Mouse (Mus musculus) hindbrain, embryonic 13.5 days (tissue): ENCODE results near the gene Mmp20. TPM values are rescaled to one million over a fixed set of nuclear protein-coding genes. Genes with fewer than 3 reads are reported as not detected.

Experiments used
- ATAC-seq: fragments of 200-750 bp; cut with Nextera tagmentation; 2 replicates; pipeline ENCODE4 v1.8.0; 2017; ENCODE audit warnings: moderate TSS enrichment; ENCODE audit not compliant: low FRiP score
- H3K27ac ChIP-seq: fragments of 300-500 bp; sonication (generic); 2 replicates; pipeline ENCODE4 v1.5.1; 2015; ENCODE audit warnings: inconsistent platforms, mild to moderate bottlenecking, moderate library complexity
- H3K27me3 ChIP-seq: fragments of 300-500 bp; sonication (generic); 2 replicates; pipeline ENCODE4 v1.6.1; 2015; ENCODE audit warnings: mild to moderate bottlenecking, inconsistent platforms
- H3K36me3 ChIP-seq: fragments of 300-500 bp; sonication (generic); 2 replicates; pipeline ENCODE4 v1.6.1; 2015; ENCODE audit warnings: mild to moderate bottlenecking, inconsistent platforms
- H3K4me1 ChIP-seq: fragments of 300-500 bp; sonication (generic); replicated peaks from 2 replicates; pipeline ENCODE4 v1.6.1; 2015; ENCODE audit warnings: inconsistent platforms
- H3K4me2 ChIP-seq: fragments of 300-500 bp; sonication (generic); 2 replicates; pipeline ENCODE4 v1.6.1; 2015; ENCODE audit warnings: inconsistent platforms, mild to moderate bottlenecking, moderate library complexity
- H3K4me3 ChIP-seq: fragments of 300-500 bp; sonication (generic); 2 replicates; pipeline ENCODE4 v1.5.1; 2015; ENCODE audit warnings: mild to moderate bottlenecking, inconsistent platforms
- H3K9ac ChIP-seq: fragments of 300-500 bp; sonication (generic); 2 replicates; pipeline ENCODE4 v1.6.1; 2015; ENCODE audit warnings: mild to moderate bottlenecking, inconsistent platforms
- H3K9me3 ChIP-seq: fragments of 300-500 bp; sonication (generic); 2 replicates; pipeline ENCODE4 v1.6.1; 2016; ENCODE audit warnings: inconsistent platforms
- WGBS: fragments of 180-500 bp; shearing (Covaris S2); methylation state at CpG from one replicate; pipeline ENCODE4 v1.1.7; 2015; 5-methylcytosine and 5-hydroxymethylcytosine counted together
- polyA plus RNA-seq: library from polyadenylated mRNA; unstranded; fragments of >200 nt; fragmentation: Nextera tagmentation; extraction: Ambion mirVana; gene quantifications from 2 replicates; pipeline ENCODE4 v1.2.1, GENCODE M21; 2015

Gene Mmp20
- polyA plus RNA-seq, 1 experiment from 2014 or later, result not detected

DNA sequence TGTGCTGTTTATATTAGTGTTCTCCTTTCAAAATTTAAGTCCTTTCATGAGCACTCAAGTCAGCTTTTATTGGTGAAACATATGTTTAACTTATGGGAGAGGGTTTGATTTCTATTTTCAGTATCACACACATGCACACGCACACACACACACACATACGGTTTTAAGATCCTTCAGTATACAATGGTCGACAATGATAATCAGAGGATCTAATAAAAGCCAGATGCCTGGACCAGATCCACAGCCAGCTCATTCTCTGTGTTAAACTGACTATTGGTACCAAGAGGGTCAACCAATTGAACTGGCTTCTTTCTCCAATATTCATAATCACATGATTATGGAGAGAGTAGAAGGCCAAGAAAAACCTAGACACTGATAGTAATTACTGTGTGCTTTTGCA, 67.6 kb downstream of the Mmp20 start:
- no peaks in the 10 kb centered on the region for H3K9me3 ChIP-seq
- H3K36me3 ChIP-seq, result no peaks in the 10 kb centered on the region
- H3K9ac ChIP-seq, result no peak overlapping the region
- no peaks in the 10 kb centered on the region for H3K4me1 ChIP-seq
- no peak overlapping the region for H3K4me2 ChIP-seq
- H3K27ac ChIP-seq, result no peak overlapping the region
- ATAC-seq, result no peak
- WGBS, result 85% methylated on average over 3 of the region's 3 CpGs
- H3K4me3 ChIP-seq, result no peak overlapping the region
- no peaks in the 10 kb centered on the region for H3K27me3 ChIP-seq

DNA sequence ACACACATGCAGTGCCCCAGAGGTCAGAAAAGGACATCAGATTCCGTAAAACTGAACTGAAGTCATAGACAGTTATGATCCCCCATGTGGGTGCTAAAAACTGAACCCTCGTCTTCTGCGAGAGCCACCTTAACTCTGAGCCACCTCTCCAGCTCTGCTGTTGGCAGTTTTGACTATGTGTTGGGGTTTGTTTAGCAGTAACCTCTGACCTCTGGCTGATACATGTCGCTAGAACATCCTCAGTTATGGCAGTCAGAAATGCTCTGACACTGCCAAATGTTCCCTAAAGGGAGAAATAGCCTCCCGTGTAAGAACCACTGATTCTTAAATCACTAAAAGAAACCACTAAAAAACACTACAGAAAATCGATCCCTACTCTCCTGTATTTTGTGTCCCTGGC, 80.7 kb downstream of the Mmp20 start:
- Histone ChIP-seq H3K27me3 (no peaks in the 10 kb centered on the region), H3K9ac (no peak overlapping the region), H3K4me3 (no peak overlapping the region), H3K4me1 (no peaks in the 10 kb centered on the region), H3K36me3 (no peaks in the 10 kb centered on the region), H3K27ac (no peak overlapping the region), H3K9me3 (no peaks in the 10 kb centered on the region), H3K4me2 (no peak overlapping the region)
- no peak for ATAC-seq
- WGBS, result 85% methylated on average over 6 of the region's 6 CpGs

DNA sequence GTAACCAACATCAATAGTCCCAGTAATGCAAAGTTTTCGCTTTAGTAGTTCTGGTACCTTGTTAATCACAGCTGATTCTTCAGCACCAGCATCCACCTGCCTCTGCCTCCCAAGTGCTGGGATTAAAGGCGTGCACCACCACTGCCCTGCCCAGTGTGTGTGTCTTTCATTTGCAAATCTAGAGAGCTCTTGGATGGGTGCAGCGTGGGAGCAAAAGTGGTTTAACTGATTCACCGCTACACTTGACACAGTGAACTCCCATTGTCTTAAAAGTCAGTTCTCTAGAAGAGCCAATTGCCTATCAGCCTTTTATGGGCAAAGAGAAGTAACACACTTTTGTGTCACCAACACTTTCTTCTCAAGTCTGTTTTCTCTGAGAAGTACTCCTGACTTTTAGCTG, 83.2 kb downstream of the Mmp20 start:
- no peak for ATAC-seq
- Histone ChIP-seq H3K4me1 (no peaks in the 10 kb centered on the region), H3K9ac (no peak overlapping the region), H3K9me3 (no peaks in the 10 kb centered on the region), H3K4me3 (no peak overlapping the region), H3K36me3 (no peaks in the 10 kb centered on the region), H3K27me3 (no peaks in the 10 kb centered on the region), H3K4me2 (no peak overlapping the region), H3K27ac (no peak overlapping the region)
- 83% methylated on average over 4 of the region's 4 CpGs for WGBS

DNA sequence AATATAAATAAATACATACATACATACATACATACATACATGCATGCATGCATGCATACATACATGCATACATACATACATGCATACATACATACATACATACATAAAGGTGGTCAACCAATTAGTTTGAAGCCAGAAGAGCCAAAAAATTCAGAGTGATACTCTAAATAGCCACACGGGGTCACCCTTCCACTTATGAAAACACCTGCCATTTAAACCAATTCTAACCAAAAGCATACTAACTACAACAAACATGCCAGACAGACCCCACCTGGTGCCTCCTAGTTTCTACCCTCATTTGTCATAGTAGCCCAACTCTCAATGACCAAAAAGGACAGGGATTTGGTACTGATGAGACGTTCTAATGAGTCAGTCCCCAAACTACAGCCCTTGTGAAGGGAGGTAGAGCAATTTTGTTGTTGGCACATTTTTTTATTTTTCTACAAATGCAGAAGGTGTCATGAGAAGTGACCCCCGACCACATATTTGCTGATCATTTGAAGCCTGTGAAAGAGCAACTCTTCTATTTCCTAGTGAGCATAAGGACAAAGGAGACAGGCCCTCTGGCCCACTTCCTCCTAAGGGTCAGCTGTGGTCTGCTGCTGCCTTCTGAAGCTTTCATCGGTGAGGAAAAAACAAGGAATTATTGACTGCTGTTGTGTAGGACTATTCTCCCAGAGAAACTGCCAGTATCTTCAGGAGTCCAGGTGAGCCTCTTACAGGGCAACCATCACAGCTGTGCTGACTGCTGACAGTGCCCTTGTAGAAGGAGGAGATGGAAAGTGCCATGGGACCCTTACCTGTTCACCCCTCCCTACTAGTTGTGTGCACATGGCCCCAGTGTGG, 86.3 kb downstream of the Mmp20 start:
- no peaks in the 10 kb centered on the region for H3K36me3 ChIP-seq
- no peaks in the 10 kb centered on the region for H3K4me1 ChIP-seq
- H3K4me2 ChIP-seq, result no peak overlapping the region
- peak; percentile 66 for ATAC-seq
- 39% methylated on average over 4 of the region's 4 CpGs for WGBS
- H3K9ac ChIP-seq, result no peak overlapping the region
- H3K27ac ChIP-seq, result no peak overlapping the region
- no peaks in the 10 kb centered on the region for H3K9me3 ChIP-seq
- H3K27me3 ChIP-seq, result no peaks in the 10 kb centered on the region
- no peak overlapping the region for H3K4me3 ChIP-seq

DNA sequence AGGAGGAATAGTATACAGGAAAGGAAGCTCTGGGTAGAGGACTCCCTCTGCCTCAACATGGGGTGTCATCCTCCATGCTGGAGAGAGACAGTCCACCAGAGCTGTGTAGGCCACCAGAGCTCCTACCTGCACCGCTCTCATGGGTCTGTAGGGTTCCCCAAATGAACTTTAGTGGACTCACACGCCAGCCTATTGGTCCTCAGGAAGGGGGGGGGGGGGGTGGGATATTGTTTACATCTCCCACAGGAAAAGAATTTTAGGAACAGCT, 86.8 kb downstream of the Mmp20 start:
- H3K36me3 ChIP-seq, result no peaks in the 10 kb centered on the region
- H3K27ac ChIP-seq, result no peak overlapping the region
- no peaks in the 10 kb centered on the region for H3K9me3 ChIP-seq
- H3K27me3 ChIP-seq, result no peaks in the 10 kb centered on the region
- 78% methylated on average over 2 of the region's 2 CpGs for WGBS
- H3K4me2 ChIP-seq, result no peak overlapping the region
- peak; percentile 61 for ATAC-seq
- H3K4me1 ChIP-seq, result no peaks in the 10 kb centered on the region
- no peak overlapping the region for H3K4me3 ChIP-seq
- no peak overlapping the region for H3K9ac ChIP-seq

DNA sequence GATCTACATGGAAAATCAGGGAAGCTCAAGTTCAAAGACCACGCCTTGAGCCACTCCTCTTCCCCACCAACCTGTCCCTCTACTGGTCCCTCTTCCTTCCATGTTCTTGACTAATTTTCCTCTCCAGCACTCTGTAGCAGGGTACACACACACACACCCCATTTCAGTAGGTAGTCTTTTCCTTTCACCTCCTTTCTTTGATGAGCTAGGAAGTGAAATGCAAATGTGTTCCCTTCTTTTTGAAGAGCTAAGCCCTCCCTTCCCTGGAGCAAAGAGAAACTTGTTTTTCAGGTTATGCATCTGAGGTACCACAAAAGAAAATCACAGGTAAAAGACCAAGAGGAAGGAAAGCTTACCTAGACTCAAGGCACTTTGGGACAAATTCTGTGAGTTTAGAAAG, 93.5 kb downstream of the Mmp20 start:
- Histone ChIP-seq H3K9ac (no peak overlapping the region), H3K9me3 (no peaks in the 10 kb centered on the region)

More for the DNA sequence above, 93.5 kb downstream of the Mmp20 start:
- no peaks in the 10 kb centered on the region for H3K4me1 ChIP-seq
- no peak overlapping the region for H3K4me2 ChIP-seq
- H3K4me3 ChIP-seq, result no peak overlapping the region
- no peak for ATAC-seq
- no peaks in the 10 kb centered on the region for H3K27me3 ChIP-seq
- H3K36me3 ChIP-seq, result no peaks in the 10 kb centered on the region
- 100% methylated on average over 1 of the region's 1 CpGs for WGBS
- no peak overlapping the region for H3K27ac ChIP-seq

Other genes starting within 250 kb of the Mmp20 start
- gene Mmp1b, start 240.2 kb upstream of the Mmp20 start, polyA plus RNA-seq, result not detected in 2 replicates
- gene Mmp3, start 182.4 kb upstream of the Mmp20 start, polyA plus RNA-seq, result not detected in 2 replicates
- gene Mmp10, start 125.9 kb upstream of the Mmp20 start, polyA plus RNA-seq, result not detected in 2 replicates
- 0.10 and 0.39 TPM in 2 replicates for gene Mmp8, start 69.8 kb upstream of the Mmp20 start, polyA plus RNA-seq
- not detected in 2 replicates for gene Mmp27, start 56.8 kb upstream of the Mmp20 start, polyA plus RNA-seq
- gene Mmp7, start 63.9 kb downstream of the Mmp20 start, polyA plus RNA-seq, result not detected in 2 replicates
- 32.7 and 33.4 TPM in 2 replicates for gene Tmem123, start 135.8 kb downstream of the Mmp20 start, polyA plus RNA-seq
- gene Birc2, start 208.8 kb downstream of the Mmp20 start, polyA plus RNA-seq, result 44.8 and 47.2 TPM in 2 replicates
- 2.3 and 2.8 TPM in 2 replicates for gene Birc3, start 245.0 kb downstream of the Mmp20 start, polyA plus RNA-seq